Mouse (Mus musculus): ENCODE measurements around the gene Gm26566. TPM values are rescaled to one million over a fixed set of nuclear protein-coding genes. Genes with fewer than 3 reads are reported as not detected.

The Gm26566 gene
- polyA plus RNA-seq, 2 experiments = 0.63 to 0.70 TPM

- no peaks in the 10 kb centered on the region for H3K9me3 ChIP-seq (ENCODE audit: control insufficient read depth, low read length)
- peaks cover 12% of the 10 kb centered on the region; the same call in 1 of the 2 replicates for H3K4me1 ChIP-seq (ENCODE audit: control insufficient read depth, insufficient read depth, low read length)
- 72% methylated on average over 1 of the region's 1 CpGs for whole genome bisulfite sequencing
- H3K36me3 ChIP-seq (ENCODE audit: control insufficient read depth, insufficient read depth, low read length) = peaks cover 48% of the 10 kb centered on the region
- ATAC-seq (ENCODE audit: low FRiP score, low read depth) (no peak), DNase-seq (ENCODE audit: low spot score) (peak; percentile 4)
- no peak overlapping the region for H3K4me2 ChIP-seq (replicated peaks; ENCODE audit: low read depth, low read length, severe bottlenecking)
- H3K27ac ChIP-seq (replicated peaks; ENCODE audit: low read depth, low read length) = no peak overlapping the region
- H3K27me3 ChIP-seq (ENCODE audit: control insufficient read depth, insufficient read depth, low read length) = no peaks in the 10 kb centered on the region
- no peak overlapping the region for H3K4me3 ChIP-seq (replicated peaks; ENCODE audit: low read length)
- H3K9ac ChIP-seq (ENCODE audit: low read depth, low read length, severe bottlenecking) = no peak overlapping the region
- TF ChIP-seq POLR2A (IDR thresholded peaks at IDR 0.05; ENCODE audit: borderline replicate concordance, extremely low read depth, insufficient read depth, insufficient read length) = no peak
Measured at GRCm38 (mm10) chr4:88714281-88714680, 7.3 kb upstream of the Gm26566 start.

DNA sequence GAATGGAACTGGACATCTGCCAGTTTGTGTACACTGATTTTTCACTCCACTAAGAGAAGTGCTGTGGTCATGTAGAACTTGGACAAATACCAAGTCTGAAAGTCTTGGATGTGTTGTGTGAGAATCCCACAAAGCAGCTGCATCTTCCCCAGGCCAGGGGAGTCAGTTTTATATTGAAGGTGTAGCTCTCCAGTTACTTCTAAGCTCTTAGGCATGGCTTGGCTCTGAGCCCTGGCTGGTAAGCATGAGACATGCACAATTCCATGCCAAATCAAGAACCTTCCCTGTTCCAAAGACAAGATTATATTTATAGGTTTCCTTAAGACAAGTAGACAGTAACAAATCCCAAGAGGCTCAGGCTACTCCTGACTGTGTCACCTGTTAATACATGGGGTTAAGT, 6.5 kb upstream of the Gm26566 start:
- Histone ChIP-seq H3K9me3 (ENCODE audit: control insufficient read depth, low read length) (no peaks in the 10 kb centered on the region), H3K4me2 (replicated peaks; ENCODE audit: low read depth, low read length, severe bottlenecking) (no peak overlapping the region), H3K9ac (ENCODE audit: low read depth, low read length, severe bottlenecking) (no peak overlapping the region), H3K27me3 (ENCODE audit: control insufficient read depth, insufficient read depth, low read length) (no peaks in the 10 kb centered on the region), H3K27ac (replicated peaks; ENCODE audit: low read depth, low read length) (no peak overlapping the region), H3K4me1 (ENCODE audit: control insufficient read depth, insufficient read depth, low read length) (peaks cover 14% of the 10 kb centered on the region), H3K36me3 (ENCODE audit: control insufficient read depth, insufficient read depth, low read length) (peaks cover 50% of the 10 kb centered on the region), H3K4me3 (replicated peaks; ENCODE audit: low read length) (no peak overlapping the region)
- TF ChIP-seq POLR2A (IDR thresholded peaks at IDR 0.05; ENCODE audit: borderline replicate concordance, extremely low read depth, insufficient read depth, insufficient read length) = no peak
- ATAC-seq (ENCODE audit: low FRiP score, low read depth) (no peak), DNase-seq (ENCODE audit: low spot score) (peak; percentile 9)

DNA sequence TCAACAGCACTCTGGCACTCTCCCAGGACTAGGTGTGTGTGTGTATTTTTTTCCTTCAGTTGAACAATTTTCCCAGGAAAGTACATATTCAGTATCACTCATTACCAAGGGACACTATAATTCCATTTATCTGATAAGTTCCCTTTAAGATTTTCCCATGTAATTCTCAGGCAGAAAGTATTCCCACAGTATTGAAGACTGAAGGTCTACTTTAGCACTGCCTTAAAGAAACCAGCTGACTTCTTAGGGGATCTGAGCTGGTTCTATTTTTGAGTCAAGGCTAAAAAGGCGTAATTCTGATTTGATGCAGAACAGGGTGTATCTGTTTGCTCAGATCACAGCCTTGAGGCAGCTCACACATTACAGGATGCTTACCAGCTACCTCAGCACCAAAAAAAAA, 2.9 kb upstream of the Gm26566 start:
- Histone ChIP-seq H3K36me3 (ENCODE audit: control insufficient read depth, insufficient read depth, low read length) (peaks cover 53% of the 10 kb centered on the region), H3K9ac (ENCODE audit: low read depth, low read length, severe bottlenecking) (0 out of 2 replicates have a peak overlapping the region, but pooled peaks have one; percentile 7)
- no peak for DNase-seq (ENCODE audit: low spot score)

DNA sequence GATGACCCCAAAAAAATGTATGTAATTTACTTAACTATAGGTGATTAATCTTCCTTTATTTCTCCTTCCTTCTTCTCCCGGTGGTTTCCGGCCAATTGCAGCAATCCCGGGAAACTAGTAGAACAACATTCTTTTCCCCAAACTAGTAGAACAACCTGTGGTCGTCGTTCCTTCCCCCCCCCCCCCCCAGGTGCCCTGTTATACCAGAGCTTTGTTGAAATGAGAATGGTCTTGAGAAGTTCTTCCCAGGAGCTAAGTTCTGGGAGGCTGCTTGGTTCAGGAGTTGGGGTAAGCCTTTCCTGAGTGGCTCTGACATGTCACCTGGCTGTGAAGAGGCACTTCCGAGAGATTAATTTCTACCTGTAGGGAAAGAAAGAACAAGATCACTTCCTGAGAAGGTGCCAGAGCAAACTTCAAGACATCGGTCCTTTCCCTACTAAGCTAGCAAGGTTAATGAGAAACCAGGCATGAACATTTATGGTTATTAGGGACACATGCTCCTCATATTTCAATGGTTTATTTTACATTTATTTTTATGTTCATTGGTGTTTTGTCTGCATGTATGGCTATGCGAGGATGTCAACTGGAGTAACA, 2.0 kb downstream of the Gm26566 start:
- Histone ChIP-seq H3K36me3 (ENCODE audit: control insufficient read depth, insufficient read depth, low read length) (peaks cover 18% of the 10 kb centered on the region), H3K4me1 (ENCODE audit: control insufficient read depth, insufficient read depth, low read length) (peaks cover 16% of the 10 kb centered on the region), H3K4me2 (replicated peaks; ENCODE audit: low read depth, low read length, severe bottlenecking) (no peak overlapping the region), H3K27ac (replicated peaks; ENCODE audit: low read depth, low read length) (no peak overlapping the region), H3K9ac (ENCODE audit: low read depth, low read length, severe bottlenecking) (no peak overlapping the region), H3K9me3 (ENCODE audit: control insufficient read depth, low read length) (no peaks in the 10 kb centered on the region), H3K27me3 (ENCODE audit: control insufficient read depth, insufficient read depth, low read length) (no peaks in the 10 kb centered on the region), H3K4me3 (replicated peaks; ENCODE audit: low read length) (no peak overlapping the region)
- WGBS = 48% methylated on average over 8 of the region's 8 CpGs
- ATAC-seq (ENCODE audit: low FRiP score, low read depth) (no peak), DNase-seq (ENCODE audit: low spot score) (no peak)
- TF ChIP-seq POLR2A (IDR thresholded peaks at IDR 0.05; ENCODE audit: borderline replicate concordance, extremely low read depth, insufficient read depth, insufficient read length) = no peak

More for the DNA sequence above, 2.9 kb upstream of the Gm26566 start:
- peak overlapping the region; percentile 30 for H3K4me3 ChIP-seq (replicated peaks; ENCODE audit: low read length)
- ATAC-seq (ENCODE audit: low FRiP score, low read depth) = no peak
- no peak for TF ChIP-seq POLR2A (IDR thresholded peaks at IDR 0.05; ENCODE audit: borderline replicate concordance, extremely low read depth, insufficient read depth, insufficient read length)
- H3K27me3 ChIP-seq (ENCODE audit: control insufficient read depth, insufficient read depth, low read length) = no peaks in the 10 kb centered on the region
- no peak overlapping the region for H3K27ac ChIP-seq (replicated peaks; ENCODE audit: low read depth, low read length)
- H3K4me1 ChIP-seq (ENCODE audit: control insufficient read depth, insufficient read depth, low read length) = peaks cover 23% of the 10 kb centered on the region
- H3K9me3 ChIP-seq (ENCODE audit: control insufficient read depth, low read length) = no peaks in the 10 kb centered on the region
- H3K4me2 ChIP-seq (replicated peaks; ENCODE audit: low read depth, low read length, severe bottlenecking) = peak overlapping the region; percentile 57
- 41% methylated on average over 1 of the region's 1 CpGs for WGBS

- TF ChIP-seq POLR2A (IDR thresholded peaks at IDR 0.05; ENCODE audit: borderline replicate concordance, extremely low read depth, insufficient read depth, insufficient read length) = no peak
- no peak overlapping the region for H3K9ac ChIP-seq (ENCODE audit: low read depth, low read length, severe bottlenecking)
- DNase-seq (ENCODE audit: low spot score) = no peak
- no peak overlapping the region for H3K27ac ChIP-seq (replicated peaks; ENCODE audit: low read depth, low read length)
- no peaks in the 10 kb centered on the region for H3K27me3 ChIP-seq (ENCODE audit: control insufficient read depth, insufficient read depth, low read length)
- H3K36me3 ChIP-seq (ENCODE audit: control insufficient read depth, insufficient read depth, low read length) = no peaks in the 10 kb centered on the region
- ATAC-seq (ENCODE audit: low FRiP score, low read depth) = no peak
- no peaks in the 10 kb centered on the region for H3K4me1 ChIP-seq (ENCODE audit: control insufficient read depth, insufficient read depth, low read length)
- WGBS = 86% methylated on average over 6 of the region's 6 CpGs
- no peak overlapping the region for H3K4me3 ChIP-seq (replicated peaks; ENCODE audit: low read length)
- no peak overlapping the region for H3K4me2 ChIP-seq (replicated peaks; ENCODE audit: low read depth, low read length, severe bottlenecking)
- no peaks in the 10 kb centered on the region for H3K9me3 ChIP-seq (ENCODE audit: control insufficient read depth, low read length)
Measured at GRCm38 (mm10) chr4:88726727-88727126, 5.1 kb downstream of the Gm26566 start.
